Mouse (Mus musculus): ENCODE measurements at regions not wholly inside any gene's neighbourhood (a gene's known extent, or its start where the extent isn't known, plus 50 kb on each side); places are given as distances from the start of the nearest gene placed in this dataset.

GRCm38 (mm10) chr6:98872334-98872733, 529.8 kb upstream of the Gm765 start:
- DNase-seq (ENCODE audit: low spot score in 2 of 2), result no peak

- DNase-seq (ENCODE audit: low spot score in 2 of 2), result no peak
Measured at GRCm38 (mm10) chr6:98869772-98870171, 527.2 kb upstream of the Gm765 start.

GRCm38 (mm10) chr6:98864306-98864705, 521.8 kb upstream of the Gm765 start:
- no peak for DNase-seq (ENCODE audit: low spot score in 2 of 2)

GRCm38 (mm10) chr6:98855958-98856357, 513.4 kb upstream of the Gm765 start:
- no peak for DNase-seq (ENCODE audit: low spot score in 2 of 2)

GRCm38 (mm10) chr6:98850906-98851305, 508.4 kb upstream of the Gm765 start:
- no peak for DNase-seq (ENCODE audit: low spot score in 2 of 2)

- DNase-seq (ENCODE audit: low spot score in 2 of 2), result no peak
Measured at GRCm38 (mm10) chr6:98848835-98849234, 506.3 kb upstream of the Gm765 start.

- DNase-seq (ENCODE audit: low spot score in 2 of 2), result no peak
Measured at GRCm38 (mm10) chr6:98846001-98846695, 503.6 kb upstream of the Gm765 start.

GRCm38 (mm10) chr6:98843598-98843997, 501.0 kb upstream of the Gm765 start:
- DNase-seq (ENCODE audit: low spot score in 2 of 2), result no peak

GRCm38 (mm10) chr6:98842924-98843323, 500.4 kb upstream of the Gm765 start:
- DNase-seq (ENCODE audit: low spot score in 2 of 2), result no peak

- DNase-seq (ENCODE audit: low spot score in 2 of 2), result no peak
Measured at GRCm38 (mm10) chr6:98833922-98834321, 491.4 kb upstream of the Gm765 start.

GRCm38 (mm10) chr6:98830191-98830590, 487.6 kb upstream of the Gm765 start:
- DNase-seq (ENCODE audit: low spot score in 2 of 2), result no peak

- no peak for DNase-seq (ENCODE audit: low spot score in 2 of 2)
Measured at GRCm38 (mm10) chr6:98808046-98808445, 465.5 kb upstream of the Gm765 start.

GRCm38 (mm10) chr6:98803384-98803949, 460.9 kb upstream of the Gm765 start:
- DNase-seq (ENCODE audit: low spot score in 2 of 2), result no peak

- DNase-seq (ENCODE audit: low spot score in 2 of 2), result no peak
Measured at GRCm38 (mm10) chr6:98801061-98801460, 458.5 kb upstream of the Gm765 start.

- no peak for DNase-seq (ENCODE audit: low spot score in 2 of 2)
Measured at GRCm38 (mm10) chr6:98800040-98800439, 457.5 kb upstream of the Gm765 start.

GRCm38 (mm10) chr6:98797778-98798177, 455.2 kb upstream of the Gm765 start:
- DNase-seq (ENCODE audit: low spot score in 2 of 2), result no peak

GRCm38 (mm10) chr6:98797373-98797772, 454.8 kb upstream of the Gm765 start:
- DNase-seq (ENCODE audit: low spot score in 2 of 2), result no peak

GRCm38 (mm10) chr6:98796666-98797065, 454.1 kb upstream of the Gm765 start:
- DNase-seq (ENCODE audit: low spot score in 2 of 2), result no peak

GRCm38 (mm10) chr6:98787422-98787821, 444.9 kb upstream of the Gm765 start:
- DNase-seq (ENCODE audit: low spot score in 2 of 2), result no peak

- no peak for DNase-seq (ENCODE audit: low spot score in 2 of 2)
Measured at GRCm38 (mm10) chr6:98782074-98782473, 439.5 kb upstream of the Gm765 start.

GRCm38 (mm10) chr6:98775780-98776179, 433.2 kb upstream of the Gm765 start:
- DNase-seq (ENCODE audit: low spot score in 2 of 2), result no peak

GRCm38 (mm10) chr6:98769999-98770398, 427.4 kb upstream of the Gm765 start:
- no peak for DNase-seq (ENCODE audit: low spot score in 2 of 2)

GRCm38 (mm10) chr6:98769322-98769721, 426.8 kb upstream of the Gm765 start:
- peak in 1 of 2 experiments; percentile 12 for DNase-seq (ENCODE audit: low spot score in 2 of 2)

Data from gastrocnemius, postnatal 4 days (tissue).